Mouse (Mus musculus) liver, postnatal 0 days (tissue): ENCODE results near the gene Aldoart2.

Experiments used
- CTCF ChIP-seq: sonication (generic); IDR thresholded peaks from 2 replicates; pipeline ENCODE4 v1.5.1; 2016; ENCODE audit warnings: antibody characterized with exemption, low read depth
- EP300 ChIP-seq: IDR thresholded peaks from 2 replicates; pipeline ENCODE4 v1.6.1; 2016; ENCODE audit warnings: antibody characterized with exemption, low read depth, mild to moderate bottlenecking

DNA sequence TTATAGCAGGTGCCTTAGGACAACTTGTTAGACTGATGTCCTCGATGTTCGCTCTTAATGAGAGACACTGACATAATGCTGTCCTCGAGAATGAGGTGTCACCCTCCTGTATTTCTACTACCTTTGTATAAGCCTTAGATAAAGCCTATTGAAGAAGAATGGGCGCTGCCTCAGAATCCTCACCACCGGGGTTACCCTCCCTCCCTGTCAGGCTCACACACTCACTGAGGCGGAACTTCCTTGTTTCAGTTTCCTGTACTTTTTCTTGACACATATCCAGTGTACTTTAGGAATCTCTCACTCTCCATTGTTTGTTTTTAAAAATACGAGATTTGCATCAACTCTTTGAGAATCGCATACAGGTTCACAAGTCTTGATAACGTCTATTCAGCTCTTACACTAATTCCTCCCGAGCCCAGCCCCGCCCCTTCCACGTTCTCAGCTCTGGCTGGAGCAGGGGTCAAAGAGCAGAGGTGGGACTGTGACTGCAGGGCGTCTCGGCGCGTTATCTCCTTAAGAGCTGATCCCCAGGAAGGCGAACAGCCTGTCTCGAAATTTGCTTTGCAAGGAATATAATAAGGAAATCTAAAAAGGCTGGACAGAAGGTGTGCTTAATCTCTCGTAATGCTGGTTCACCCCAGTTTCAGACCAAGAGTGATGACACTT lies 4.9 kb upstream of the Aldoart2 start:
- no peak for TF ChIP-seq CTCF
- no peak for TF ChIP-seq EP300
